In the genomic region with DNA sequence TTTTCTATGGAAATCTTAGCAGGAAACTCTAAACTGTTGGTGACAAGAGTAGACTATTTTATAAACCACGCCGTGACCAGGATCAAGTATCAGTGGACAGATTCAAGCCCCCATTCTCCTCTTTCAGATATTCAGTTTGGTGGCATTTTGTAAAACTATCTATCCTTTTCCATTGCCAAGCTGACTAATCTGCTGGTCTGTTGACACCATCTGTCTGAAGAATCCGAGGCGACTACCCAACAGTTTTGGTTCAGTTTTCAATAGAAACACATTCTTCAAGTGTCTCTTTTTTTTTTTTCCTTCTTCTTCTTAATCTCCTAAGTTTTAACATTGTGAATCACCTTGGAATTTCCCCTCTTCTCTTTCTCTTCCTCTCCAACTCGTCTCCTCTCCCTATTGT, we compare ENCODE assay signal across 19 mouse cellular contexts.
"Had no signal": no experiment of that assay in that cellular context is flagged by ENCODE, and none has a peak within 500 bp of the region (broad histone marks: within the 10 kb centered on the region; RNA-seq: fewer than 3 reads in every experiment).

No protein-coding gene starts in this region.

- DNase-seq: liver, postnatal 0 days; lung, adult 2 months; lung, postnatal 14 days; lung, postnatal 36 days; right cerebral cortex, postnatal 14 days; thymus, adult 2 months; thymus, postnatal 25 days; thymus, postnatal 4 days had no signal

- H3K36me3 ChIP-seq: lung, embryonic 15.5 days; midbrain, embryonic 13.5 days; midbrain, embryonic 15.5 days; neural tube, embryonic 13.5 days; neural tube, embryonic 15.5 days; stomach, embryonic 15.5 days had no signal

- H3K4me2 ChIP-seq: lung, embryonic 15.5 days; midbrain, embryonic 11.5 days; midbrain, embryonic 13.5 days; midbrain, embryonic 15.5 days; neural tube, embryonic 13.5 days; neural tube, embryonic 15.5 days; stomach, embryonic 15.5 days had no signal

- H3K27ac ChIP-seq: lung, embryonic 15.5 days; macrophage; midbrain, embryonic 15.5 days; neural tube, embryonic 13.5 days; neural tube, embryonic 15.5 days; stomach, embryonic 15.5 days; stomach, postnatal 0 days had no signal

- ATAC-seq: liver, postnatal 0 days; lung, postnatal 0 days; midbrain, embryonic 13.5 days; midbrain, embryonic 15.5 days had no signal

- H3K4me3 ChIP-seq: lung, embryonic 15.5 days; megakaryocyte, embryonic 14.5 days; midbrain, embryonic 13.5 days; midbrain, embryonic 15.5 days; neural tube, embryonic 13.5 days; neural tube, embryonic 15.5 days; stomach, embryonic 15.5 days had no signal

- H3K27me3 ChIP-seq: lung, embryonic 15.5 days; megakaryocyte, embryonic 14.5 days; midbrain, embryonic 13.5 days; midbrain, embryonic 15.5 days; neural tube, embryonic 13.5 days; neural tube, embryonic 15.5 days; stomach, embryonic 15.5 days had no signal
